In the genomic region with DNA sequence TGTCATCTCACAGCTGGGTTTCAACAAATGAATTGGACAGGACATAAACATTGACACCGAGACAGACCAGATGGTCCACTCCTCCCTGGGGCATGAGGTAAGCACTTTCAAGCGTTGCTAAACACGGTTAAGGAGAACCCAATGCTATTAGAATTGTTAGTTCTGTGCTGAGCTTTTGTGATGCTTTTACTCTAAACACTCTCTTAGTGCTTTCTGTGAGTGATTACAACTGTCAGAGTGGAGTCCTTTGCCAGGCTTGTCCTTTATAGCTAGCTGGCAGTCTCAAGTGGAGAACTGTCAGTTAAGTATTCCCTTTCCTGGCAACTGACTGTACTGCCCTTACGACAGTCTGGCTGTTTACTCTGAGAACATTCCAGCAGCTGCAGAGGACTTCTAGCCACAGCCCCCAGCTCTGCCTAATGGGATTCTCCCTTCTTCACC, we compare ENCODE assay signal across 12 mouse cellular contexts.
DNase-seq lines count a peak whose midpoint lies in the region; ATAC-seq and TF ChIP-seq lines count a peak whose summit lies in the region.
"Had no signal": no experiment of that assay in that cellular context is flagged by ENCODE, and none has a peak within 500 bp of the region (broad histone marks: within the 10 kb centered on the region; RNA-seq: fewer than 3 reads in every experiment).

No protein-coding gene starts in this region.

- H3K36me3 ChIP-seq in forebrain, postnatal 0 days (ENCODE audit: insufficient read depth), result no peaks in the 10 kb centered on the region
- H3K36me3 ChIP-seq in intestine, embryonic 14.5 days (ENCODE audit: control insufficient read depth, insufficient read depth, low read length), result no peaks in the 10 kb centered on the region
- H3K36me3 ChIP-seq: embryonic facial prominence, embryonic 12.5 days; liver, embryonic 15.5 days; neural tube, embryonic 13.5 days had no signal

- DNase-seq in kidney, adult 11 months, result peak; percentile 4
- no peak for DNase-seq in kidney, adult 18-20 months
- no peak for DNase-seq in forebrain, postnatal 0 days
- no peak for DNase-seq in intestine, embryonic 14.5 days (ENCODE audit: low spot score)
- DNase-seq in skeletal muscle tissue, adult 2 months (ENCODE audit: low read depth, low spot score), result peak; percentile 17
- no peak for DNase-seq in spleen, postnatal 4 days (ENCODE audit: low spot score in 2 of 2)
- no peak for DNase-seq in layer of hippocampus, adult 9-11 months
- no peak for DNase-seq in adrenal gland, adult (ENCODE audit: inconsistent age in 2 of 2, low spot score in 1 of 2)
- DNase-seq: adrenal gland, postnatal 25 days had no signal

- H3K4me1 ChIP-seq in forebrain, postnatal 0 days (ENCODE audit: insufficient read depth), result no peaks in the 10 kb centered on the region
- H3K4me1 ChIP-seq in intestine, embryonic 14.5 days (replicated peaks; ENCODE audit: control insufficient read depth, insufficient read depth, low read length), result no peaks in the 10 kb centered on the region
- H3K4me1 ChIP-seq: embryonic facial prominence, embryonic 12.5 days; liver, embryonic 15.5 days; neural tube, embryonic 13.5 days had no signal

- no peak overlapping the region for H3K9ac ChIP-seq in forebrain, postnatal 0 days
- no peak overlapping the region for H3K9ac ChIP-seq in intestine, embryonic 14.5 days (ENCODE audit: low read length)
- H3K9ac ChIP-seq: embryonic facial prominence, embryonic 12.5 days; liver, embryonic 15.5 days; neural tube, embryonic 13.5 days had no signal

- no peak for TF ChIP-seq CTCF in forebrain, postnatal 0 days (IDR thresholded peaks at IDR 0.05; ENCODE audit: low read depth)

- no peak overlapping the region for H3K27ac ChIP-seq in forebrain, postnatal 0 days (ENCODE audit: low read depth, low read length)
- peak overlapping the region; percentile 60; the same call in 1 of the 2 replicates for H3K27ac ChIP-seq in intestine, embryonic 14.5 days (ENCODE audit: low read depth)
- H3K27ac ChIP-seq: embryonic facial prominence, embryonic 12.5 days; liver, embryonic 15.5 days; neural tube, embryonic 13.5 days had no signal

- no peak overlapping the region for H3K4me3 ChIP-seq in forebrain, postnatal 0 days (ENCODE audit: low read depth, low read length)
- no peak overlapping the region for H3K4me3 ChIP-seq in intestine, embryonic 14.5 days (ENCODE audit: low read depth, low read length)
- H3K4me3 ChIP-seq: embryonic facial prominence, embryonic 12.5 days; liver, embryonic 15.5 days; neural tube, embryonic 13.5 days had no signal

- H3K9me3 ChIP-seq in forebrain, postnatal 0 days (ENCODE audit: low read length), result no peaks in the 10 kb centered on the region
- no peaks in the 10 kb centered on the region for H3K9me3 ChIP-seq in intestine, embryonic 14.5 days (ENCODE audit: control insufficient read depth, low read length)
- H3K9me3 ChIP-seq: embryonic facial prominence, embryonic 12.5 days; liver, embryonic 15.5 days; neural tube, embryonic 13.5 days had no signal

- 31% methylated on average over 4 of the region's 4 CpGs for WGBS in forebrain, postnatal 0 days
- 21% methylated on average over 4 of the region's 4 CpGs for WGBS in intestine, embryonic 14.5 days

- no peaks in the 10 kb centered on the region for H3K27me3 ChIP-seq in forebrain, postnatal 0 days (ENCODE audit: insufficient read depth, low read length)
- no peaks in the 10 kb centered on the region for H3K27me3 ChIP-seq in intestine, embryonic 14.5 days (replicated peaks; ENCODE audit: control insufficient read depth, insufficient read depth, low read length)
- H3K27me3 ChIP-seq: embryonic facial prominence, embryonic 12.5 days; liver, embryonic 15.5 days; neural tube, embryonic 13.5 days had no signal

- no peak overlapping the region for H3K4me2 ChIP-seq in forebrain, postnatal 0 days (ENCODE audit: low read depth)
- H3K4me2 ChIP-seq in intestine, embryonic 14.5 days (ENCODE audit: low read length), result no peak overlapping the region
- H3K4me2 ChIP-seq: embryonic facial prominence, embryonic 12.5 days; liver, embryonic 15.5 days; neural tube, embryonic 13.5 days had no signal

- ATAC-seq in forebrain, postnatal 0 days, result peak; percentile 84
- ATAC-seq in intestine, embryonic 14.5 days (replicated peaks; ENCODE audit: low FRiP score, low TSS enrichment, low read depth), result peak; percentile 72

Comparison
In these comparisons a context has a peak if more than half of its experiments do, and no peak if none do; other contexts are left out.
1. DNase-seq: peak in kidney, adult 11 months (single experiment) and skeletal muscle tissue, adult 2 months (single experiment); none in kidney, adult 18-20 months (single experiment), forebrain, postnatal 0 days (single experiment), intestine, embryonic 14.5 days (single experiment), spleen, postnatal 4 days (0 of 2), layer of hippocampus, adult 9-11 months (single experiment) and adrenal gland, adult (0 of 2).